Mouse (Mus musculus): ENCODE measurements around the gene Tsnax.

The Tsnax gene

GRCm38 (mm10) chr8:125012695-125013627 is at the start of gene Tsnax:
TSS of gene Tsnax (plus strand) at chr8:125012997.
- DNase-seq: peak; percentile 93

DNA sequence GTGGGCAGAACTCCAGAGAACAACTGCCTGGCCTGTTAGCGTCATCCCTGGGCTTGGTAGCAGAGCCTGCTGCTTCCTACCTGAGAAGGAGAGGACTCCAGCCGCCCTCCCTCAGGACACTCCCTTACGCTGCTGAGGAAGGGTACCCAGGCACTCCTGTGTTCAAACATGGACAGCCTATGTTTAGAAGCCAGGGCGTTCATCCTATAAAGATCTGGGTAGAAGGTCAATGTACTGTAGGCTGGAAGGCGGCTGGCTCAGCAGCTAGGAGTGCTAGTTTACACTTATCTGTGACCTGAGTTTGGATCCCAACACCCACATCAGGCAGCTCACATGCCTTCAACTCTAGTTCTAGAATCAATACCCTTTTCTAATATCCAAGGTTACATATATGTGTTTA is 49.6 kb upstream of the Tsnax start:
- no peak for DNase-seq

DNA sequence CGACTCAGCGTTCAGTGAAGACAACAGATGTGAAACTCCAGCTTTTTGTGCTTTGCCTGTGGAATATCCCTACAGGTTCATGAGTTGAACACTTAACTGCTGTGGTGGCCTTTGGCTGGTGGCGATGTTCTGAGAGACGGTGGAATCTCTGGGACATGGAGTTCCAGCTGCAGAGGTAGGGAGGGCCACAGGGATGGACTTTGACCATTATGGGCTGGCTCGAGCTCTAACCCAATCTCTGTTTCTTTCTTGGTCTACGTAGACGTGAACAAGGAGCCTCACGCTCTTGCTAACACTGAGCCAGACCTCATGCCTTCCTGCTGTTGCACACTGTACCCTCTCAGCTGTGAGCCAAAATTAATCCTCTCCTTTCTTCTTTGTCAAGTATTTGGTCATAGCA is 47.8 kb upstream of the Tsnax start:
- peak; percentile 47 for DNase-seq

GRCm38 (mm10) chr8:124970312-124970933 is 42.4 kb upstream of the Tsnax start:
- DNase-seq: no peak

GRCm38 (mm10) chr8:124973221-124973620 is 39.6 kb upstream of the Tsnax start:
- peak; percentile 18 for DNase-seq

- DNase-seq: no peak
Measured at GRCm38 (mm10) chr8:124974254-124974653, 38.5 kb upstream of the Tsnax start.

- no peak for DNase-seq
Measured at GRCm38 (mm10) chr8:124976211-124976610, 36.6 kb upstream of the Tsnax start.

DNA sequence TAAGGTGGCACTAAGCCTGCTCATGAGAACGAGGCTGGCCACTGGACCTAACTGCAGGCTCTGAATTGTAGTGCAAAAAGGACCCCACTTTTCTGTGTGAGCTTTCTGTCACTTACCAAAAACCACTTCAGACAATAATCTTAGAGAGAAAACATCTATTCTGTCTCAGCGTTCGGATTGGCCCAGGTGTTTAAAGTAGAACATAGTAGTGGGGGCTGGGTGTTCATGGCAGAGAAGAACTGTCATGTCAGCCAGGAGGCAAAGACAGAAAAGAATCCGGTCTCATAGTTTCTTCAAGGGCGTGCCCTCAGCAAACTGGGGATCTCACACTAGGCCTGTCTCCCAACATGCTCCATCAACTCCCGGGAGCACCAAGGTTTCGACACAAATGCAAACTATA is 34.8 kb upstream of the Tsnax start:
- DNase-seq: no peak

- DNase-seq: no peak
Measured at GRCm38 (mm10) chr8:124980036-124980435, 32.8 kb upstream of the Tsnax start.

GRCm38 (mm10) chr8:124980828-124981227 is 32.0 kb upstream of the Tsnax start:
- DNase-seq: no peak

DNA sequence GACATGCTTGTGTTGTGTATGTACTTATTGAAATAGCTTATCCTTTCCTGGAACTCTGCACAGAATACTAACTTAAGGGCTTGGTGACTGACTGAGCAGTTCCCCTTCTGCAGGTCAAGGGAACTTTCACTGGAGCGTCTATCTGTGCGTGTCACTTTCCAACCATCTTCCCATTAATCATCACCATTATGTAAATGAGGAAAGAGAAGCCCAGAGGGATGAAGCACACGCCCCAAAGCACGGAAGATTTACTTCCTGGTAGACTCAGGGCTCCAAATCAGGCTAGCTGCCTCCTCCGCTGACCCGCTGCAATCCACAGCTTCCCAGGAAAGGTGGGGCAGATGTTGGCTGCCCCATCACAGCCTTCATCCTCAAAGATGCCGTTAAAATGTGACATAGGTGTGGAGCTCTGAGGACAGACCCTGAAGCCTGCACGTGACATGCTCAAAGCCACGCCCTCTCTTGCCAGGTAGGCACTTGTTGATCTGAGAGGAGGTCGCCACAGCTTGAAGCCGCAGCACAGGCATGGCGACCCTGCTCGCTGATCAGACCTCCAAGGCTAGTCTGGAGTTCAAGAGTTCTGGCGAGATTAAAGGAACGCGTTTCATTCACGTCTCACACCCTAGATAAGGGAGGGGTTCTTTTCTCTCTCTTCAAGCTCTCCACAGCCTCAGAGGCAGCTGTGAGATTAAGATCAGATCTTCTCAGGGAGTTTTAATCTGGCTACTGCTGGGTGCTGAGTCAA is 21.7 kb upstream of the Tsnax start:
- DNase-seq: no peak

DNA sequence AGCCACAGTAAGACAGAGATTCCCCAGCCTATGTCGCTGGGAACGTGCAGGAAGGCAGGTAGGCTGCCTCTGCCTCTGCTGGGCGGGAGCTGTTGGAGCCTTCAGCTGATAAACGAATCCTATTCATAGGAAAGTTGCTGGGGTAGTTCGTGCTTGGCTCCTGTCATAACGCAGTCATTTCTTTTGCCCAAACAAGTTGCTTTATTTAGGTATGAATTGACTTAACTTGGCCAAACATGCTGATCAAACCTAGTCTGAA is 21.2 kb upstream of the Tsnax start:
- DNase-seq: no peak

DNA sequence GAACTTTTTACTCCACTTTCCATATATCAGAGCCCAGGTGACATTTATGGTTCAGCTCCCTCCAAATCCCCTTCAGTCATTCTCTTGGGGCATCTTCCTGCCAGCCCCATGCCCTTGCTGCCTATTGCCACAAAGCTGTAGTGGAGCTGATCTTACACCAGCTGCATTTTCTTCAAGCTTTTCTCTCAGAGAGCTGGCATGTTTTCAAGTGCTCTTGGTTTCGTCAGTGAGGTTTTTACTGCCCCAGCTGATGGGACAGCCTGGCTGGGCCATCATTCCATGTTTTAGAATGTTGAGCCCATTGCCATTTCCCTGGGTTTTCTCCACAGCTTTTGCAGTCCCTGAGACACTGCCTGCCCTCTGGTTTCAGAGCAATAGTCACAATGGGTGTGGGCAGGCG is 17.0 kb upstream of the Tsnax start:
- no peak for DNase-seq

DNA sequence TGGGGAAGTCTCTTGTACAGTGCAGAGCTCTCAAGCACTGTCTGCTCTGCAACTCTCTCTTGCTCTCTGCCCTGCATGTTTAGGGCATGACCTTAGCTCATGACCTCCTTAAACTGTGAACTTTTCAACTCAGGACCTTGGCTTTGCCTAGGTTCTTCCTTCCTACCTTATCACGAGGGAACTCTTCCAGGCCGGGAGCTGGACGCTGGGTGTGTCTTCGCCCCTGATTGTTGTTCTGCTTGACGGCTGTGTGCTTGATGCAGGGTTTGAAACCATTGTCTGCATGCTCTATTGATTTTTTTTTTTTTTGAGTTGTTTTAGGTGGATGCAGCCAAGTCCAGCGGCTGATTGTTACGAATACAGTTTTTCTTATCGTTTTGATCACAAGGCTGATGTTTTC is 11.3 kb downstream of the Tsnax start:
- DNase-seq: no peak

DNA sequence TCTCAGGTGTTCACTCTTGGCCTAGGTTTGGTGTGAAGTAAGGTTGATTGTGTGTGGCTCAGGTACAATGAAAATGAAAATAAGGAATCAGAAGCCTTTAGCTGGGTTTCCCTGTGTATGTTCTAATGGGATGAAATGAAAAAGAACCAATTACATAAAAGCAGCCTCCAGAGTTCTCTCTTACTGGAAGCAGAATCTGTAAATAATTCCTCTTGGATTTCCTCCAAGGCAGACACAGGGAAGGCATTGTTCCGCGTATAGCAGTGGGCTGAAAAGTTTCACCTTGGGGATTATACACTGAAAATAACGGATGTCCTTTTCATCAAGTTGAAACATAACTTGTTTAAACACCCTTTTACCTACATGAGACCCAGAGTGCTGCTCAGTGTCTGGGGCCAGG is 14.4 kb downstream of the Tsnax start:
- DNase-seq: no peak

DNA sequence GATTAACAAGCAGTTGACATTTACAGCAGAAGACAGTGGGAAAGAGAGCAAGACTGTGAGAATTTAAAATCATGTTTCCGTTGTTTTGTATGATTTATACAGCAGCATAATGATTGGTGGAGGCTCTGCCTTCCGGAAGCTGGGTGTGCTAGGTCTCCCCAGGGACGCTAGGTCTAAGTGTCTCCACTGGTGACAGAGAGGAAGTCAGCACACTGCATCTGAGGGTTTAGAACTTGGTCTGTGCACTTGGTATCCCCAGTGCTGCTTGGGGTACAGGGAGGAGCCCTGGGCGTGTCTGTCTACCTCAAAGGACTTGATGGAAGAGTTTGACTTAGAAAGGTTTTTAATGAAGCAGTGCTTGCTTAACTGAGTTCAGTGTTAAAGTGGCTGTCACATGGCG is 16.0 kb downstream of the Tsnax start:
- no peak for DNase-seq

DNA sequence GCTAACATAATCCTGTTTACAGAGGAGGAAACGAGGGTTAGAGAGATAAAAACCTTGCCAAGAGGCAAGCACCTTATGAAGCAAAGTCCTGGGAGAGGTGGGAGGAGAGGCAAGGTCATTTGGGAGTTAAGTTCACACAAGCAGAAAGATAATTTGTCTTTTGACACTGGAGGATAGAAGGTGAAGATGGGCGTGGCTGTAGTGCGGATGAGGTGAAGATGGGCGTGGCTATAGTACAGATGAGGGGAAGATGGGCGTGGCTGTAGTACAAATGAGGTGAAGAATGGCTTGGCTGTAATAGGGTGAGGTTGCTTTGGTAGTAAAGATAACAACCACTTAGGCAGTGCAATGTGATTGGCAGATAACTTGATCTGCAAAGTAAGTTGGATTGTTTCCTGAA is 18.5 kb downstream of the Tsnax start:
- DNase-seq: no peak

- DNase-seq: peak; percentile 26
Measured at GRCm38 (mm10) chr8:125034669-125035068, 21.9 kb downstream of the Tsnax start.

- DNase-seq: no peak
Measured at GRCm38 (mm10) chr8:125037081-125037480, 24.3 kb downstream of the Tsnax start.

- DNase-seq: no peak
Measured at GRCm38 (mm10) chr8:125038731-125039130, 25.9 kb downstream of the Tsnax start.

DNA sequence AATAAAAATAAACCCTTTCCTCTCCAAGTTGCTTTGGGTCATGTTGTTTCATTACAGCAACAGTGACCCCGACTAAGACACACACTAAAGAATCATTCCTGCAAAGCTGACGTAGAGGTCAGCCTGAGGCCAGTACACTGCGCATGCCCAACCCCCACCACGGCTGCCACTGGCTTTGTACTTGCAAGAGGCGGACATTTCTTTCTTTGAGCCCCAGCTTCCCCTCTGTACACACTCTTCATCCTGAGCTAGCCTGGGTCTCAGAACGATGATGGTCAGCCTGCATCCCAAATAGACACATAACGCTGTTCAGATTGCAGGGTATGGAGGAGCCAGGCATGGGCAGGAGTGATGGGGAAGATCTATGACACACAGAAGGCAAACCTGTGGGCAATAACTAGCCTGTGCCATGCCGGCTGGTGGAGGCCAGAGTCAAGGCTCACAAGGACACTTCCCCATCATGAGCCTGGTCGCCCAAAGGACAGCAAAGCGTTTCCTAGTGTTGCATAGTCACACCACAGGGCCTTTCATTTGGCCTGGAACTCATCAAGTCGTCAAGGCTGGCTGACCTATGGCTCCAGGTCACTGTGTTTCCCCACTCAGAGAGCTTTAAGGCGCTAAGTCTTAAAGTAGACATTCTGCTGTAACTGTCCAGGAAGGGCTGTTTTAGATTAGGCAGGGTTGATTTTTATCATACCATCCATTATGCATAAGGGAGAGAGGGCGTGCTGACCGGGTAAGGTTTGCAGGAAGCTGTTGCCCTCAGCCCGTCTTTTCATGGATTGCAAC is 28.0 kb downstream of the Tsnax start:
- no peak for DNase-seq

DNA sequence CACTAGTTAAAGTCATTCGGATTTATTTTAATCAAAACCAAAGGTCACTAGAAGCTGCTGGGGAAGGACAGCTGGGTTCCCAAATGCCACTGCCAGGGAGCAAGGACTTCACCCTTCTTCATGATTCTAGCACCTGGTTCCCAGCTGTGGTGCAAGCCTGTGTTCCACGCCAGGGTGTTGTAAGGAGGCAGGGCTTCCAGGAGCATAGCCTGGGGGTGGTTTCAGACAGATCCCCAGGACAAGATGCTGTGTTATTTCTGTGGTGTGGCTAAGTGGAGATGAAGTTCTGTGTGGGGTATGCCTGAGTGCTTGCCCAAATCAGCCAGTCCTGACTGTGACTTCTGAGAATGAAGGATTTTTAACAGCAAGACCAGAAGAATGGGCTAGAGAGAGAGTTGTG is 28.7 kb downstream of the Tsnax start:
- DNase-seq: no peak

DNA sequence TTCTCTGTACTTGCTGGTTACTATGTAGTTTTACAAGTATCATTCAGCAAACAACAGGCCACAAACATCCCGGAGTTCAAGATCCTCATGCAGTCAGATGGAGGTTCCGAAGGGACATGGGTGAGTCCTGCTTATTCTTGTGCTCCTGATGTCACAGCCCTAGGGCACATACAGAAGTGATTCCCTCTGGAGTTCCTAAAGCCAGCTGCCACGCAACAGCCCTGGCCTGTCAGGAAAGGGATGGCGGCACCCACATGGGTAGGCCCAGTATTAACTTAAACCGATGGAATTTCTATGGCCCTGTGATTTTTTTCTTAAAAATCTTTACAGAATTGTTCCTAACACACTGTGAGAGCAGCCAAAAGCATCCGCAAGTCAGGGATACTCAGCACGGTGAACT is 30.6 kb downstream of the Tsnax start:
- no peak for DNase-seq

All from kidney, adult 11 months (tissue).